Mouse (Mus musculus) embryonic fibroblast, embryonic 13.5 days (primary cell): Measurements from ENCODE around the gene Fam189a2. TPM values are rescaled to one million over a fixed set of nuclear protein-coding genes. Genes with fewer than 3 reads are reported as not detected.

ENCODE experiments used
- H3K27ac ChIP-seq: 2 replicates; pipeline ENCODE4 v1.5.1; 2012; ENCODE audit warnings: low read length, control low read depth, inconsistent platforms; ENCODE audit not compliant: insufficient read depth
- H3K4me1 ChIP-seq: 2 replicates; pipeline ENCODE4 v1.6.1; 2011; ENCODE audit warnings: low read length; ENCODE audit not compliant: control insufficient read depth, insufficient read depth
- H3K4me3 ChIP-seq: 2 replicates; pipeline ENCODE4 v1.5.1; 2011; ENCODE audit warnings: mild to moderate bottlenecking, control low read depth, low read length; ENCODE audit not compliant: insufficient read depth
- CTCF ChIP-seq: IDR thresholded peaks from 2 replicates; pipeline ENCODE4 v1.5.1; 2011; ENCODE audit warnings: mild to moderate bottlenecking, control low read depth, low read length, moderate library complexity, borderline replicate concordance; ENCODE audit not compliant: insufficient read depth
- POLR2A ChIP-seq: IDR thresholded peaks from 2 replicates; pipeline ENCODE4 v1.6.1; 2011; ENCODE audit warnings: low read depth, mild to moderate bottlenecking, control low read depth, low read length, moderate library complexity
- polyA plus RNA-seq: library from polyadenylated mRNA; stranded (reverse); fragments of >200 nt; gene quantifications from 2 replicates; pipeline ENCODE4 v1.2.4, GENCODE M21; 2011; ENCODE audit warnings: low read depth; ENCODE audit not compliant: missing spikeins, insufficient read length

Fam189a2 gene
- polyA plus RNA-seq, 1 experiment = 0.35 TPM

- H3K27ac ChIP-seq = no peak overlapping the region
- no peak overlapping the region for H3K4me3 ChIP-seq
- H3K4me1 ChIP-seq = no peaks in the 10 kb centered on the region
- TF ChIP-seq POLR2A (no peak), CTCF (no peak)
Measured at GRCm38 (mm10) chr19:24016706-24017386, 14.0 kb downstream of the Fam189a2 start.

DNA sequence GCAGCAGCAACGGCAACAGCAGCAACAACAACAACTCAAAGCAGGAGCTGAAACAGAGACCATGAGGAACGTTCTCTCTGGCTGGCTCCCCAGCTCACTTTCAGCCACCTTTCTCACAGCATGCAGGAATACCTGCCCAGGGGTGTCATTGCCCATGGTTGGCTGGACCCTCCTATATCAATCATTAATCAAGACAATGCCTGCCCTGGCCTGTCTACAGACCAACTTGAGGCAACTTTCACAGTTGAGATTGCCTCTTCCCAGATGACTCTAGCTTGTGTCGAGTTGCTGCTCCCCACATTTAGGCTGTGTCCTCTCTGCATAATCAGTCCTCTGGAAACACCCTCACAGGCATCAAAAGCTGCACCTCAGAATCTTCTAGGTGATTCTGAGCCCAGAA lies 17.6 kb downstream of the Fam189a2 start:
- TF ChIP-seq POLR2A = no peak
- TF ChIP-seq CTCF = no peak
- Histone ChIP-seq H3K27ac (no peak overlapping the region), H3K4me1 (no peaks in the 10 kb centered on the region), H3K4me3 (no peak overlapping the region)

DNA sequence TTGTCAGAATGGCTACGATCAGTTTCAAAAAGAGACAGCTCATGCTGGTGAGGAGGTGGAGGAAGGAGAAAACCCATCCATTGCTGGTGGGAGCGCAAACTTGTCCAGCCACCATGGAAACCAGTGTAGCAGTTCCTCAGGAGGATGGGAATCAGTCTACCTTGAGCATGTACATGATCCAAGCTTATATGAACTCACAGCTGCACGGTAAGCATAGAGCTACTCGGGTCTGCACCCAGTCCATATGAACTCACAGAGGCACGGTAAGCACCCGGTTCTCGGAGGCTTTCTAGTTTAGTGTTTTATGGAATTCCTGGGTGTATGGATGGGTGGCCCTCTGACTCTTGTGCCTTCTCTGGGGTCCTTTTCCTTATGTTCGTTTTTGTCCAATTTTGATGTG lies 18.3 kb downstream of the Fam189a2 start:
- TF ChIP-seq CTCF (no peak), POLR2A (no peak)
- Histone ChIP-seq H3K4me1 (no peaks in the 10 kb centered on the region), H3K4me3 (no peak overlapping the region), H3K27ac (no peak overlapping the region)

- H3K27ac ChIP-seq = no peak overlapping the region
- H3K4me1 ChIP-seq = no peaks in the 10 kb centered on the region
- TF ChIP-seq CTCF = no peak
- no peak for TF ChIP-seq POLR2A
- no peak overlapping the region for H3K4me3 ChIP-seq
Measured at GRCm38 (mm10) chr19:24007638-24008360, 23.0 kb downstream of the Fam189a2 start.

GRCm38 (mm10) chr19:24007002-24007637 lies 23.7 kb downstream of the Fam189a2 start:
- H3K4me1 ChIP-seq = no peaks in the 10 kb centered on the region
- no peak overlapping the region for H3K4me3 ChIP-seq
- TF ChIP-seq POLR2A (no peak), CTCF (no peak)
- H3K27ac ChIP-seq = no peak overlapping the region

DNA sequence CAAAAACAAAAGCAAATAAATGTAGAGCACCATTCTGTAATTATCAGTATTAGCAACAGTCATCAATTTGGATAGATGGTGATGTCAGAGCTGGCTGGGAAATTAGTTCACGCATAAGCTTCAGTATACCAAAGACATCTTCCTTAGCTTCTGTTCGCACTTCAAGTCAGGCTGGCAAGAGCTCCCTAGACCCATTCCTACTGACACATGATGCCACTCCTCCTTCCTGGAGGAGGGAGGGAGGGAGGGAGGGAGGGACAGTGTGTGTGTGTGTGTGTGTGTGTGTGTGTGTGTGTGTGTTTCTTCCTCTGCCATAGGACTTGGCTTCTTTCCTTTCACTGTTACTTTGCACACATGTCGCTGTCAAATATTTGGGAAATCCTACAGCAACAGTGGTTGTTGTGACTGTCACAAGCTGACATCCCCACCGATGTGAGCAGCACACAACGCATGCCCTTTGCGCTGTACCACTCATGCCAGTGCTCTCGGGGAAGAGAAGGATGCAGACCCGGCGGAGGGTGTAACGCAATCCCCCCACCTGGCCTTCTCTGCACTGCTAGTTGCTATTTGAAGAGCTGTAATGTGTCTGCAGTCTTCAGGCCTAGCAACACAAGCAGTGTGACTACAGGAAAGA lies 34.9 kb downstream of the Fam189a2 start:
- H3K4me1 ChIP-seq = no peaks in the 10 kb centered on the region
- TF ChIP-seq POLR2A = no peak
- no peak for TF ChIP-seq CTCF
- H3K27ac ChIP-seq = no peak overlapping the region
- H3K4me3 ChIP-seq = no peak overlapping the region

GRCm38 (mm10) chr19:23988166-23988565 lies 42.7 kb downstream of the Fam189a2 start:
- Histone ChIP-seq H3K4me3 (no peak overlapping the region), H3K27ac (no peak overlapping the region), H3K4me1 (0 out of 2 replicates have a peak, but pooled peaks cover 2% of the 10 kb centered on the region)
- TF ChIP-seq CTCF = no peak
- TF ChIP-seq POLR2A = no peak

DNA sequence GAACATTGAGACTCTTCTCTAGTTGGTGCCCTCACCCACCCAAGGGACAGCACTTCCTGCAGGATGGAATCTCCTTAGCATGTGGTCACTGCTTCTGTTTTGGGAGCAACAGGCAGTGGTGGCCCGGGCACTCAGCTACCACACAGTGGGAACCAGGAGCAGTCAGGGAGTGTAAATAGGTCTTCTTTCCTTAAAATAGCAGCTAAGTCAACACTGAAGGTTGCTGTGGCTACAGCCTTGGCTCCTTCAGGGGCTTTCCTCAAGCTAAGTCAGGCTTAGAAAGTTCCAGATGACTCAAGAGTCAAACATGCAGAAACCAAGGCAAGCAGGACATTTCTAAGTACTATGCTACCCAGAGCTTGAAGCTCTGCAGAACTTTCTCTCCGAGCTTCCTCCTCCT lies 43.5 kb downstream of the Fam189a2 start:
- Histone ChIP-seq H3K4me3 (no peak overlapping the region), H3K4me1 (peaks cover 5% of the 10 kb centered on the region; the same call in 1 of the 2 replicates), H3K27ac (no peak overlapping the region)
- no peak for TF ChIP-seq POLR2A
- TF ChIP-seq CTCF = no peak

DNA sequence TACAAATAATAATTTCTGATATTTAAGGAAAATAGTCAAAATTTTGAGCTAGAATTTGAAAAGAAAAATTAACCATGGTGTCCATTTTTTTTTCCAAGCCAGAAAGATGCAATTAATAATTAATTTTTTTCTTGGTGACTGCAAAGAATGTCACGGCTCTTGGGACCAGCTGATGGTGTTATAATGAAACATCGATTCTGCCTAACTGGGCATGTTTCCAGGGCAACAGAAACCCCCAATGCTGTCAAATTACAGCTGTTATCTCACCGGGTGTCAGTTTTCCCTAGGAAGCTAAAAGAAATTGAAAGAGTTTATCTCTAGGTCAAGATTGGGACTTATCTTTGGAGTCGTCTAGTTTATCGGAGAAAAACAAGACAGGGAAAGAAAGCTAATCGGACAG lies 46.6 kb downstream of the Fam189a2 start:
- TF ChIP-seq POLR2A (no peak), CTCF (no peak)
- no peak overlapping the region for H3K27ac ChIP-seq
- H3K4me3 ChIP-seq = no peak overlapping the region
- H3K4me1 ChIP-seq = peaks cover 5% of the 10 kb centered on the region; the same call in 1 of the 2 replicates

DNA sequence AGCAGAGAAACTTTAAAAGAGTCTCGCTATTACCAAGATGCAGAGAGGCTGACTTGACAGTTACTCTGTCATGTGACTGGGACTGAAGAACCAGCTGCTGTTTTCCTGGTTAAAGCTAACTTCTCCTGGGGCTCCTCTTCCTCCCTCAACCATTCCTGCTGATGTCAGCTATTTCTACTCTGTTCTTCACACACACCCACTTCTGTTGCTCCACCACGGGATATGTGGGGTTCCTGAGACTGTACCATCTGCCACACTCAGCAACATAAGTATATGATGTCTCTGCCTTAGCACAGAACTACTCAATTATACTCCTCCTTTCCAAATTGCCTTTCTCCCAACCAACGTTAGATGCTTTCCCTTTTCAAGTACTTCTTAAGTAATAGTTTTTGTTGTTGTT lies 50.2 kb downstream of the Fam189a2 start:
- Histone ChIP-seq H3K27ac (no peak overlapping the region), H3K4me3 (no peak overlapping the region), H3K4me1 (peaks cover 3% of the 10 kb centered on the region; the same call in 1 of the 2 replicates)
- no peak for TF ChIP-seq CTCF
- no peak for TF ChIP-seq POLR2A
